Mouse (Mus musculus): ENCODE data around the gene Gm11639.
"Not testable (repeated sequence)": the region's sequence is repeated elsewhere in the genome, so short reads cannot be mapped to it uniquely, and the experiment has no call there.

Gene Gm11639

GRCm38 (mm10) chr11:104744995-104745568, 59.6 kb downstream of the Gm11639 start:
- no peak for DNase-seq

GRCm38 (mm10) chr11:104765762-104766161, 80.3 kb downstream of the Gm11639 start:
- DNase-seq = no peak

DNA sequence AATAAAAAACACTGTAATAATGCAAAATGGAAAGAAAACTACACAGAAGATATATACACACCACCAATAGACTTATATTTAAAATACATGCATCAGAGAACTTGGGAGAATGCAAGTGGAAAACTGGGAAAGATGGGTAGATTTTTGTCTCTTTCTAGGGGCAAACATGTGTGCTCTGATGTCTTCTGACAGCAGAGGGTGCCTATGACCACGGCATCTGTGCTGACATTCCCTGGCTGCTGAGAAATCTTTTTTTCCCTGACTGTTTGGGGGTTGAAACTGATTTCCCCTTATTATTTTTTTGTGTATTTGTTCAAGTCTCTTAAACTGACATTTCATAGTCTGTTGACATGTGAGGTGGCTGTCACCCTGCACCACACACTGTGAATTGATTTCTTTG, 81.6 kb downstream of the Gm11639 start:
- no peak for DNase-seq

- peak; percentile 64 for DNase-seq
Observed at GRCm38 (mm10) chr11:104768072-104768471, 82.6 kb downstream of the Gm11639 start.

DNA sequence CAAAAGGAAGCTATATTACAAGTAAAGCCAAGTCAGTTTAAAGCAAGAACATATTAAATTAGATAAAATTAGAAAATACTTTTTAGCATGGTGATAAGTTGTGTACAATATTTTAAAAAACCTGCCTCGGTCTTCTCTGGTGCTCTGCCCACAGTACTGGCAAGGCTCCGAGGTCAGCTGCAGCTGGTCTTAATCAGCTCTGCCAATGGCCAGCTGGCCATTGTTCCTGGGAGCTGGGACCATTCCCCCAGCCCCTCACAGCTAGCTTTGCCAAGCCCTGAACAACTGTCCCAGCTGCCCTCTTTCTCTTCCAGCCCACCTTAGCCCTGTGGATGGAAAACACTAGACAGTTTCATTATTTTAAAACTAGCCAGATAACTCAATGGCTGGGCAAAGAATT, 93.3 kb downstream of the Gm11639 start:
- DNase-seq = no peak

GRCm38 (mm10) chr11:104944723-104945122, 259.2 kb downstream of the Gm11639 start:
- DNase-seq = no peak

- no peak for DNase-seq
Observed at GRCm38 (mm10) chr11:104952349-104952748, 266.8 kb downstream of the Gm11639 start.

GRCm38 (mm10) chr11:104967862-104968261, 282.4 kb downstream of the Gm11639 start:
- DNase-seq = no peak

- no peak for DNase-seq
Observed at GRCm38 (mm10) chr11:104968388-104968787, 282.9 kb downstream of the Gm11639 start.

DNA sequence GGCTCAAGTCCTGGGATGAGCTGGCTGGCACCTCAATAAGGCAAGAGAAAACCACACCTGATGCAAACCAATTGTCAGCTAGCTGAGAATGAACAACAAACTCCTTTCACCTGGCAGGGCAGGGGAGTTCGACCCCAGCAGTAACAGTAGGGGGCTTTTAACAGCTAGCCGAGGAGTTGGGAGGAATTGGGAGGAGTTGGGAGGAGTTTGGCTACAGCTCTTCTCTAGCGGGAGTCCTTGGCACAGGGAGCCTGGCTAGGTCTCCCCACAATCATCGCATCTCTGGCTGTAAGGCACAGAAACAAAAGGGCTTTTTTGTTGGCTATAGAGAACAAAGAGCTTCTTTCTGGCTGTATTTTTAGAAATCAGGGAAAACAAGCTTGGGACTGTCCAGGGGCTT, 285.8 kb downstream of the Gm11639 start:
- no peak for DNase-seq

- DNase-seq = no peak
Observed at GRCm38 (mm10) chr11:104972480-104972879, 287.0 kb downstream of the Gm11639 start.

DNA sequence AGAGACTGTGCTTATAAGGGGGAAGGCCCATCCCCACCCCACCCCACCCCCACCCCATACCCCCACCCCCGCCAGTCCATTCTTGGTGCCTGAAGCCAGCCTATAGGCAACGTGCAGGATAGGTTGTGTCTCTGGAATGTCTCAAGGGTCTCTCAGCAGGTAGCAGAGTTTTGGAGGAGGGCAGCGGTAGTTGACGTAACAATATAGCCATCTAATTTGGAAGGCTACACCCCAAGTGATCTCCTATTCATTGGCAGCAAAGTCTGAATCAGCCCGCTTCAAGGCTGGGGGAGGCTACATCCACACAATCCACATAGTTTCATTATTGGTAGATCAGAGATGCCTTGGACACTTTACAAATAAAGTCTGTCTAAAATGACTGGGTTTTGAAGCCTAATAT, 292.5 kb downstream of the Gm11639 start:
- no peak for DNase-seq

- no peak for DNase-seq
Observed at GRCm38 (mm10) chr11:104981342-104982055, 296.0 kb downstream of the Gm11639 start.

GRCm38 (mm10) chr11:105009232-105009631, 323.7 kb downstream of the Gm11639 start:
- DNase-seq = no peak

- DNase-seq = no peak
Observed at GRCm38 (mm10) chr11:105021071-105021470, 335.6 kb downstream of the Gm11639 start.

DNA sequence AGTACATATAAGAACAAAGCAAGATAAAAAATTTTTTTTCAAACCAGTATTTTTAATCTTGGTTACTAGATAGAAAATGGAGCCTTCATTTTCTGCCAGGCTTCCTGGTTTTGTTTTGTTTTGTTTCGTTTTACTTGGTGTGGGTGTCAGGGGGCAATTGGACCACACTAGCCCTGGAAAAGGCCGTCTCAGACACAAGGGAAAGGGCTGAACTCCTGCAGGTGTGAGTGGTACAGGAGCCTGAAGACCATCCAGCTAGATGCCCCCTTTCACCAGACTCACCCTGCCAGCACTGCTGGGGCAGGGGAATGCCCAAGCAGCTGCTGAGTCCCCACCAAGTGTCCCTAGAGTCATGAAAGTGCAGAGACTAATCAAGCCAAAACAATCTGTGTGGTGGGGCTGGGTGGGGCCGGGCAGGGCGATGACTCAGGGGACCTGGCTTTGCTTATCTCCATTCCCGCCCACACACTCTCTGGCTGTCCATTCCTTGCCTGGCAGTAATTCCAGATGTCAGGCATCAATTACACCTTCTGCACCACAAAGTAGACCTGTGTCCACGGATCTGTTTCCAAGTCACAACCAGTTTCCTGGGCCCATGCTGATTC, 343.3 kb downstream of the Gm11639 start:
- DNase-seq = no peak

- no peak for DNase-seq
Observed at GRCm38 (mm10) chr11:105029525-105029924, 344.0 kb downstream of the Gm11639 start.

- no peak for DNase-seq
Observed at GRCm38 (mm10) chr11:105030229-105030628, 344.7 kb downstream of the Gm11639 start.

GRCm38 (mm10) chr11:105031103-105031502, 345.6 kb downstream of the Gm11639 start:
- DNase-seq = no peak

DNA sequence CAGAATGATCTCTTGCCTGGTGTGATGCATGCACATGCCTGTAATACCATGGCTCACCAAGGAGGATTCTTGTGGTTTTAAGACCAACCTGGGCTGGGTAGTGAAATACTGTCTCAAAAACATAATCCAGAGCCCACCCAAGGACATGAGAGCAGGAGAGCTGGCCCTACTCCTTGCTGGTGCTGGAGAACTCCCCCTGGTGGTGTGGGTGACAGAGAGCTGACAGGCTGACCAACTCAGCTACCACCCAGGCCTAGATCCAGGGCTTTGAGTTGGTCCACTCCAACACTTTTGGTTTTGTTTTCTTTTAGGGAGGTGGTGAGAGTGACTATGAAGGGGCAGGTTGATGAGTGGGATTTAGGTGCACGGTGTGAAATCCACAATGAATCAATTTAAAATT, 349.6 kb downstream of the Gm11639 start:
- no peak for DNase-seq

DNA sequence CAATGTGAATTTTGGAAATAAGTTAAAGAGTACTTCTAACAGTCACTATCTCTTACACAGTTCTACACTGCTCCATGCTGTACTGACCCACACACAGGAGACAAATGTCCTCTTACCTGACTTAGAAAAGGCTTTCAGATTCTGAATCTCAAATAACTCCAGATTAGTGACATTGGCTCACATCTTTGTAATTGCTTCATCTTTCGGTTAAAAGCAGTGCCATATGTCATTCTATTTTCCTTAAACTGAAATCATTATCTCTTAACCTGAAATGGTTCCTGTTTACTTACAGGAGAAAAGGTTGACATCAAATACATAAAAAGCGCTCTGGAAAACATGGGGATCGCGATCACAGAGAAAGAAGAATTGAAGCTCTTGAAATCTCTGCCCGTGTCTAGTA, 377.8 kb downstream of the Gm11639 start, which contains the start of gene Efcab3:
Efcab3 (plus strand) TSS at position 301 of the 400 bp plus-strand sequence.
- DNase-seq = no peak

DNA sequence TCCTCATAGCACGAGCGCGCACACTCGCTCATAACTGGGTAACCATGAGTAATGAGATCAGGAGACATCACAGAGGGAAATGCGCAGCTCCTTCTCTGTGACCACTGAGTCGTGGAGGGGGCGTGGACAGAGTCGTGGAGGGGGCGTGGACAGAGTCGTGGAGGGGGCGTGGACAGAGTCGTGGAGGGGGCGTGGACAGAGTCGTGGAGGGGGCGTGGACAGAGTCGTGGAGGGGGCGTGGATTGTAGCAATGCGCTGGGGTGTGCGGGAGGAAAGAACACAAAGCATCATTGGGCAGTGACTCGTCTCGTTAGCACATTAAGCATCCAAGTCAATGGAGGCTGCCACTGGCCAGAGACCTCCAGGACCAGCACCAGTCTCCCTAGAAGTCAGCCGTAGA, 426.9 kb downstream of the Gm11639 start:
- not testable (repeated sequence) for DNase-seq

GRCm38 (mm10) chr11:105117814-105118213, 432.3 kb downstream of the Gm11639 start:
- DNase-seq = no peak

DNA sequence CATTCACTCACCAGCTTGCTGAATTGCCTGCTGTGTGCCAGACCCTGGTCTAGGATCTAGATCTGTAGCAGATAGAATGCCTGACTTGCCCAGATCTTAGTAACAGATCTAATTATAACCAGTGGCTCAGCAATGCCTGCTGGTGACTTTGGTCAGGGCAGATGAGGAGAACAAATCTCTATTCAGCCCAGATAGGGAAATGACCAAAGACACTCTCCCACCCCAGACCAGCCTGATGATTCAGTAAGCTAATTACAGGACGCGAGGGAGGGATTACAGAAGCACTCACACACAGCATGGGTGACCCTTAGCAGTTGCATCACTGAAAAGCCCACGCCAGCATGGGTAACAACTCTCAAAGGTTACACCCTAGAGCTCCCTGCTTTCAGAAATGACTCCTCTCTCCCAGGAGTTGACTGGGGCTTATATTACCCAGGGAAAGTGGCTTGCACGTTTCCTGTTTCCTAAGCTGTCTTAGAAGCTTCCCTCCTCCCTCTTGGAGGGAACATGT, 435.1 kb downstream of the Gm11639 start:
- no peak for DNase-seq
